Mouse (Mus musculus): Measurements from ENCODE around the gene Doc2g. TPM values are rescaled to one million over a fixed set of nuclear protein-coding genes. Genes with fewer than 3 reads are reported as not detected.
"Not testable (repeated sequence)": the region's sequence is repeated elsewhere in the genome, so short reads cannot be mapped to it uniquely, and the experiment has no call there.

Gene Doc2g
- polyA plus RNA-seq, 1 experiment: 1.4 TPM

GRCm38 (mm10) chr19:4033742-4034141, 30.6 kb downstream of the Doc2g start:
- TF ChIP-seq POLR2A (IDR thresholded peaks at IDR 0.05; ENCODE audit: borderline replicate concordance, low read depth, low read length) (no peak), CTCF (IDR thresholded peaks at IDR 0.05; ENCODE audit: low read depth, low read length) (no peak)
- Histone ChIP-seq H3K4me3 (ENCODE audit: insufficient read depth, low read length) (no peak overlapping the region), H3K4me1 (ENCODE audit: control insufficient read depth, insufficient read depth, low read length) (peaks cover 9% of the 10 kb centered on the region), H3K27ac (ENCODE audit: insufficient read depth, low read depth, low read length) (no peak overlapping the region)

GRCm38 (mm10) chr19:4036327-4037045, 33.4 kb downstream of the Doc2g start:
- Histone ChIP-seq H3K4me3 (ENCODE audit: insufficient read depth, low read length) (no peak overlapping the region; the same call in 1 of the 2 replicates), H3K27ac (ENCODE audit: insufficient read depth, low read depth, low read length) (no peak overlapping the region)

GRCm38 (mm10) chr19:4037154-4037787, 34.2 kb downstream of the Doc2g start:
- peak overlapping the region; percentile 83 for H3K4me3 ChIP-seq (ENCODE audit: insufficient read depth, low read length)
- H3K27ac ChIP-seq (ENCODE audit: insufficient read depth, low read depth, low read length); H3K4me1 ChIP-seq (ENCODE audit: control insufficient read depth, insufficient read depth, low read length): not testable (repeated sequence)

More at GRCm38 (mm10) chr19:4036327-4037045, 33.4 kb downstream of the Doc2g start:
- peaks cover 9% of the 10 kb centered on the region for H3K4me1 ChIP-seq (ENCODE audit: control insufficient read depth, insufficient read depth, low read length)
- TF ChIP-seq POLR2A (IDR thresholded peaks at IDR 0.05; ENCODE audit: borderline replicate concordance, low read depth, low read length) (no peak), CTCF (IDR thresholded peaks at IDR 0.05; ENCODE audit: low read depth, low read length) (no peak)

GRCm38 (mm10) chr19:4037788-4038232, 34.7 kb downstream of the Doc2g start, which contains the start of gene Gstp1:
Gene Gstp1 (minus strand): TSS chr19:4037985.
- Histone ChIP-seq H3K27ac (ENCODE audit: insufficient read depth, low read depth, low read length) (no peak within 1 kb of the TSS), H3K4me1 (ENCODE audit: control insufficient read depth, insufficient read depth, low read length) (peaks cover 9% of the 10 kb centered on the region), H3K4me3 (ENCODE audit: insufficient read depth, low read length) (peak within 1 kb of the TSS; percentile 83)
- TF ChIP-seq CTCF (IDR thresholded peaks at IDR 0.05; ENCODE audit: low read depth, low read length) (no peak), POLR2A (IDR thresholded peaks at IDR 0.05; ENCODE audit: borderline replicate concordance, low read depth, low read length) (no peak)

- not testable (repeated sequence) for H3K27ac ChIP-seq (ENCODE audit: insufficient read depth, low read depth, low read length); H3K4me3 ChIP-seq (ENCODE audit: insufficient read depth, low read length)
- H3K4me1 ChIP-seq (ENCODE audit: control insufficient read depth, insufficient read depth, low read length): peaks cover 11% of the 10 kb centered on the region
These were observed 37.8 kb downstream of the Doc2g start for GRCm38 (mm10) chr19:4040941-4041340.

- H3K4me1 ChIP-seq (ENCODE audit: control insufficient read depth, insufficient read depth, low read length): peaks cover 13% of the 10 kb centered on the region
- H3K4me3 ChIP-seq (ENCODE audit: insufficient read depth, low read length); H3K27ac ChIP-seq (ENCODE audit: insufficient read depth, low read depth, low read length): not testable (repeated sequence)
These were observed 38.4 kb downstream of the Doc2g start for GRCm38 (mm10) chr19:4041500-4041899.

GRCm38 (mm10) chr19:4042124-4042523, 39.0 kb downstream of the Doc2g start:
- TF ChIP-seq CTCF (IDR thresholded peaks at IDR 0.05; ENCODE audit: low read depth, low read length) (no peak), POLR2A (IDR thresholded peaks at IDR 0.05; ENCODE audit: borderline replicate concordance, low read depth, low read length) (no peak)
- H3K27ac ChIP-seq (ENCODE audit: insufficient read depth, low read depth, low read length): no peak overlapping the region
- H3K4me3 ChIP-seq (ENCODE audit: insufficient read depth, low read length): no peak overlapping the region
- peaks cover 10% of the 10 kb centered on the region; the same call in 1 of the 2 replicates for H3K4me1 ChIP-seq (ENCODE audit: control insufficient read depth, insufficient read depth, low read length)

GRCm38 (mm10) chr19:4044109-4044508, 41.0 kb downstream of the Doc2g start:
- not testable (repeated sequence) for H3K4me3 ChIP-seq (ENCODE audit: insufficient read depth, low read length); H3K4me1 ChIP-seq (ENCODE audit: control insufficient read depth, insufficient read depth, low read length); H3K27ac ChIP-seq (ENCODE audit: insufficient read depth, low read depth, low read length)

GRCm38 (mm10) chr19:4045966-4046865, 43.1 kb downstream of the Doc2g start, which contains the start of gene Gstp2:
Gene Gstp2 (minus strand): TSS chr19:4046023.
- Histone ChIP-seq H3K4me1 (ENCODE audit: control insufficient read depth, insufficient read depth, low read length) (0 out of 2 replicates have a peak, but pooled peaks cover 4% of the 10 kb centered on the region), H3K4me3 (ENCODE audit: insufficient read depth, low read length) (no peak within 1 kb of the TSS), H3K27ac (ENCODE audit: insufficient read depth, low read depth, low read length) (no peak within 1 kb of the TSS)
- TF ChIP-seq POLR2A (IDR thresholded peaks at IDR 0.05; ENCODE audit: borderline replicate concordance, low read depth, low read length) (no peak), CTCF (IDR thresholded peaks at IDR 0.05; ENCODE audit: low read depth, low read length) (no peak)

GRCm38 (mm10) chr19:4046866-4047254, 43.7 kb downstream of the Doc2g start:
- H3K4me3 ChIP-seq (ENCODE audit: insufficient read depth, low read length): no peak overlapping the region
- 0 out of 2 replicates have a peak, but pooled peaks cover 4% of the 10 kb centered on the region for H3K4me1 ChIP-seq (ENCODE audit: control insufficient read depth, insufficient read depth, low read length)
- H3K27ac ChIP-seq (ENCODE audit: insufficient read depth, low read depth, low read length): no peak overlapping the region
- TF ChIP-seq POLR2A (IDR thresholded peaks at IDR 0.05; ENCODE audit: borderline replicate concordance, low read depth, low read length): no peak
- TF ChIP-seq CTCF (IDR thresholded peaks at IDR 0.05; ENCODE audit: low read depth, low read length): no peak
